Mouse (Mus musculus) cerebellum, postnatal 4 days (tissue): ENCODE data around the gene Fam181a.
A peak's percentile ranks its signal among the peaks of the same experiment; 100 is the strongest.

Experiments used
- DNase-seq, 2 experiments: peaks; one replicate each; pipeline ENCODE4 v3.0.0; 2022; ENCODE audit warnings: low spot score in 2 of 2, mixed read lengths in 1 of 2

The Fam181a gene

GRCm38 (mm10) chr12:103314640-103315361, 4.0 kb downstream of the Fam181a start:
- DNase-seq: peak in 1 of 2 experiments; percentile 32

- DNase-seq: no peak
Measured at GRCm38 (mm10) chr12:103315831-103316545, 5.2 kb downstream of the Fam181a start.

GRCm38 (mm10) chr12:103322801-103323200, 12.0 kb downstream of the Fam181a start:
- DNase-seq: peak in 1 of 2 experiments; percentile 50

DNA sequence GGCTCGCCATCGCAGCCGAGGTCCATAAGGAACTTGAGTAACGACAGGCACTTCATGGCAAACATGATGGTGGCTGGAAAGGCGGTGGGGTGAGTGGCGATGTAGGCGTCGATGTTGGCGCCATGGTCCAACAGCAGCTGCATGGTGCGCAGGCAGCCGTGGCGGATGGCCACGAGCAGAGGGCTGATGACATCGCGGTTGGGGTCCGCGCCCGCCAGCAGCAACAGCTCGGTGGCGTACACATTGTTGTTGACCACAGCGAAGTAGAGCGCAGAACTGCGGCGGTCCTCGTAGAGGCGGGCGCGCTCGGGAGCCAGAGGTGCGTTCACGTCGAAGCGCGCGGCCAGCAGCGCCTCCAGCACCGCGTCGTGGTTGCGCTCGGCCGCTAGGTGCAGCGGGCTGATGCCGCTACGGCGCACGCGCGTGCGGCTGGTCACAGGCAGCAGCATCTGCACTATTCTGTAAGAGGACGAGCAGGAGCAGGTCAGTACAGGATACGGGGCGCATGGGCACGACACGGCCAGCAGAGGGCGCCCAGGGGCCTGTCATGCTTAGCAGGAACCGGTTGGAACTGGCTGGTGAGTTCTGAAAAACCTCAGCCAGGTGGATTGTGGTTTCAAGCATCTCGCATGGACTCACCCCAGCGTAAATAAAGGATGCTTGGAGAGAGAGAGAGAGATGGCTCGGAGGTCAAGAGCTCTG, 14.5 kb downstream of the Fam181a start:
- DNase-seq: peak; percentile 94 to 97

DNA sequence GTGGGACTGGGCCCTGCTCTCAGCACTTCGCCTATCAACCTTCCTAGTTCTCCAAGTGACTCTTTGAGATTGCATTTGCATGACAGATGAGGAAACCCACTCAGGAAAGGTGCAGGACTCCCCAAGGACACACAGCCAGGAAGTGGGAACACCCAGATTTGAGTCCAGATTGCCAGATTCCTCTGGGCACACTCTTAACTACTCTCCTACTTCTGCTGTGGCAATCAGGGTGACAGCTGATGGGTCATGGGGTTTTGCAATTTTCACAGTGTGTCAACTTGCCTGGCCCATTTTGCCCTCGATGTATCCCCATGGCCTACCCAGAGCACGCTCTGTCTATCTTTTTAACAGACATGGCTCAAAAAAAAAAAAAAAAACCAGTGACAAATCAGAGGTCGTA, 15.8 kb downstream of the Fam181a start:
- no peak for DNase-seq

DNA sequence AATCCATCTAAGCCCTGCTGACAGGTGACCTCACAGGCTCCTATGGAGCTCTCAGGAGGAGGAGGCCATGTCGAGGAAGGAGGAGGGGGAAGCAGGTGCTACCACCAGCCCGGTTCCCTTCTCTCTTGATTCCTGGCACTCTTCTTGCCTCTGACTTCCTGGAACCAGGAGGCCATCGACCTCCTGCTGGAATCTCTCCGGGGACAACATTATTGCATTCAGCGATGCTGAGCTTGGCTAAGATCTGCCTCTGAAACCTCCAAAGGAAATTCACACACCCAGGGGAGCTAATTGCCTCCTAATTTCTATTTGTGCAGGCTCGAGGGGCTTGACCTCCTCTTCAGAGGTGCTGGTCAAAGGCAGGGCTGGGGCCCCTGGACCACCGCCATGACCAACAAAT, 16.3 kb downstream of the Fam181a start:
- DNase-seq: no peak

DNA sequence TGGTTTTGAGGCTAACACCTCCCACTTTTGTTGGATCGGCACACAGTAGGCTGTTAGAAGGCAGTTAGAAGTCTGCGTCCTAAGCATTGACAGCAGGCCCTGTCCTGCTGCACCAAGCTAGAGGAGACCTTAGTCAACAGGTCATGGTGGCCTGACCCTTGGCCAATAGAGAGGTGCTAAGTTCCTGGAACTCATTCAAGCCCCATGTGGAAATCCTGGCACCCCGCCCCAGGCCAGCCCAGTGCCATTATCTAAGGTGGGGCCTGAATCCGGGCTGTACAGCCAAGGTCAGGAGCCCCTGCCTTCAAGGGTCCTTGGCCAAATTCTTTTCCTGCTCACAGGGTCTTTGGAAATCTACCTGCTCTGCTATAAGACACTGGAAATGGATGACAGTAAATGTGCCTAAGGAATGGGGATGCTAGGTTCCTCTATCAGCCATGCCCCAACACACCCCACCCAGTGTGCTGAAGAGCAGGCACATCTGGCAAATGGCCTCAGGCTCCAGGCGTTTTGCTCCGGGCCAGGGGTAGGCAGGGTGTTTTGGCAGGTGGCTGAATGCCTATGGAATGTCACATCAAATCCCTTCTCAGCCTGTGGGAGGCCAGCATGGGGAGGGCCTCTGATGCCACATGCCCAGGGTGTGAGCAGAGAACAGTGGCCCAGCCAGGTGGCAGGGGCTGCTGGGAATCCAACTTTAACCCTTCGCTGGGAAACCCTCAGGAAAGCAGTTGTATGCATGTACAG, 17.8 kb downstream of the Fam181a start:
- no peak for DNase-seq

DNA sequence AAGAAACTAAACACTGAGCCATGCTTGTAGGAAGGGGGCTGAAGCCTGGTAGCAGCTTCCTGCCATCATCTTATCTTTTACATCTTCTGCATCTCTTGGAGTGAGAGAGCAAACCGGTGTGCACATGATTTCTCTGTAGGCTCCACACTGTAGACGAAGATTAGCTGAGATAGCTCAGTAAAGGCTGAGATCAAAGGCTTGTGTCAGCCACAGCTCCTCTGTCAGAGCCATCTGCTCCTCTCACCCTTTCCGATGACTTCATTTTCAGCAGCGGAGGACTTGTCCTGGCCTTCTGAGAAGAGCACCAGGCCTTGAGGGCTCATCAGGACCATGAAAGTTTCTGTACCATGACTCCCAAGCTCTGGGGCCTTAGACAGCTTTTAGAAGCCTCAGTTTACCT, 20.7 kb downstream of the Fam181a start:
- no peak for DNase-seq

- DNase-seq: no peak
Measured at GRCm38 (mm10) chr12:103332879-103333278, 22.1 kb downstream of the Fam181a start.

DNA sequence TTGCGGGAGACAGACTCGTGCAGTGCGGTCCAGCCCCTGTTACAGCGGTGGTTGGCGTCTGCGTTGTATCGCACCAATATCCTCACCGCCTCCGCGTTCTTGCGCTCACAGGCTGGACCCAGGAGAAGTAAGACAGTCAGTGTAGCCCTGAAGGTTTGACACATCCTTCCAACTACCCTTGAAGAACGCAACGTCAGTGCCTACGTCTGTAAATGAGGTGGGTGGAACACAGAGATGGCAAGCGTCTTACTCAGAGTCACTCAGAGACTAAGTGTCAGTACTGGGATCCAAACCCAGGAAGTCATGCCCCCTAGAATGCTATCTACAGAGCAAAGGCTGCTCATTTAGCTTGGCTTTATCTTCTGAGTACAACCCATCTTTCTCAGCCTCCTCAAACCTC, 22.7 kb downstream of the Fam181a start:
- no peak for DNase-seq

DNA sequence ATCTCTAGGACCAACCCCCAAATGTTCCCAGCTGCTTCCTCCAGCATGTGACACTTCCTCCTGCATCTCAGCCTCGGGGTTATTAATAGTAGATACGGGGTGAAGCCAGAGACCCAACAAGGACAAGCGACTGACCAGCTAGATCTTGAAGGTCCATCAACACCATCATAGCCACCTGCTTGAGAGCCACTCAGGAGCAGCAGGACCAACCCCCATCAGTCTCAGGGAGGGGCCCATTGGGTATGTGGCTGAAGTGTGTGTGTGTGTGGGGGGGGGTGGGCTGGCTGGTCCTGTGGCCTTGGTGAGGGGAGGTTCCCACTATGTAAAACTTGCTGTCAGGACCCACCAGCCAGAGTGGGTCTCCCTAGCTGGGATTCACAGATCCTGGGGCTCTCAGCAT, 26.0 kb downstream of the Fam181a start:
- no peak for DNase-seq

DNA sequence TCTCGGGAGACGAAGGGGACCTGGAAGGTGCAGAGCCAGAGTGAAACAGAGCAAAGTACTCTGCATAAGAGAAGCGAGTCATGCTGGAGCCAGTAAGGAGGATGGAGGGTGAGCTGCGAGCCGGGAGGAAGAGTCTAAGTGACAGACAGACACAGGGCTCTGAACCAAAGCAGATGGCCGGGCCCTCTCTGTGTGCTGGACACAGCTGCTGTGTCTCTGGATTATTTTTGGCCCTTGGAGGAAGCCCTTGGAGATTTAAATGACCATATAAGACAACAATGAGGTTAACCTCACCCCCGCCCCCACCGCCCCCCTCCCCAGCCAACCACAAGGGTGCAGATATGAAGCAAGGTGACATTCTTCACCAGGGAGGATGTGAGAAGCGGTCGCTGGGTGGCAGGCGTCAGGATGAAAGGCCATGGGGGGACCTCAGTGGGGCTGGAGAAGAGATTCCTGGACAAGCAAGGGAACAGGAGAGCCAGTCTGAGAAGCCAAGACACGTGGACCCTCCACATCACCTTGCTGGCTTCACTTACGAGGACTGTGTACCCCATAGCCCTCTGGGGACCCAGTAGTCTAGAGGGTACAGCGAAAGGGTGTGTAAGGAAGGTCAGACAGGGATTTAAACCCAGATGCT, 27.5 kb downstream of the Fam181a start:
- no peak for DNase-seq

GRCm38 (mm10) chr12:103341212-103341611, 30.4 kb downstream of the Fam181a start:
- DNase-seq: no peak

DNA sequence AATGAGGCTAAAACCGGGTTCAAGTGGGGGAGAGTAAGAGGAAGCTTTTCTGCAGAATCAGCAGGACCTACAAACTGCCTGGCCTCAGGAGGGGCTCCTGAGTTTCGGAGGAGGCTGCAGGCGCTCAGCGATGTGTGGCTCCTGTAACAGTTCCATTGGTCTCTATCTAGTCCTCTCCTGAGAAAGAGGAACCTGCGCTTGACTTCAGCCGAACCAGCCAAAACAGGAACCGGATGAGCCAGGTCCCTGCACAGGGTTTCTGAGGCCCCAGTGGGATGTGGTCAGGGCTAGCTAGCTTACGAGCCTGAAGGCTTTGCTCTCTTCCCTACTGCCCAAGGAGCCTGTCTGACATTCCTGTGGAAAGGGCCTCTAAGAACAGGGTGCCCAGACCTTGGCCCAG, 32.7 kb downstream of the Fam181a start:
- no peak for DNase-seq

DNA sequence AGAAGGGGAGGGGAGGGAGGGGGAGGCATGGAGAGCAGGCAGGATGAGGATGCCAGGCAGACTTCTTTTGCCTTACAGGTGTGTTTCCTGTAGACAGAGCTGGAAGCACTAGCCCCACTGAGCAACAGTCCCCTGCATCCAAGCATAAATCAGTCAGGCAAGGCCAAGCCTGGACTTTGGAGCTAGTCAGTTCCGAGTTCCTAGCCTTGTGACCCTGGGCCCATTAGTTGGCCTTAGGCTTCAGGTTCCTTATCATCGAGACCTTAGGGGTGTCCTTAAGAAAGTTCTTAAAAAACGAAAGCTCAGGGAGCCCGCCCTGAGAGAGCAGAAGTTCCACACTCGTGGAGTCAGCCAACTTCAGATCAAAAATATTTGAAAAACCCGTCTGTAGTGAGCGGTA, 34.2 kb downstream of the Fam181a start:
- no peak for DNase-seq

DNA sequence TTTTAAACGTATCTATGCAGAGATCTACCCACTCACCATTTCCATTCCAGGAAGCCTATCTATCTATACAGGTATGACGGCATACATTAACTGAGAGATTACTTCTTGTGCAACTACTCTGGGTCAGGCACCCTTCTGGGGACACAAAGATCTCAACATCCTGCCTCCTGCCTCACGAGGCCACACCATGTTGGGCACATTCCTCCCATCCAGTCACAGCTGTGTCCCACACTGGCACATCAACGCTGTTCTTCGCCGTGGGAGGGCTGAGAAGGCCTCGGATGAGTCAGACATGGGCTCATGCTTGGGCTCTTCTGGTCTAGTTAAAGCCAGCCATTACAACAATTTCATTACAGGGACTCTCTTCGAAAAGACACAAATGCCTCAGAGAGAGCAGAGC, 36.2 kb downstream of the Fam181a start:
- DNase-seq: no peak

DNA sequence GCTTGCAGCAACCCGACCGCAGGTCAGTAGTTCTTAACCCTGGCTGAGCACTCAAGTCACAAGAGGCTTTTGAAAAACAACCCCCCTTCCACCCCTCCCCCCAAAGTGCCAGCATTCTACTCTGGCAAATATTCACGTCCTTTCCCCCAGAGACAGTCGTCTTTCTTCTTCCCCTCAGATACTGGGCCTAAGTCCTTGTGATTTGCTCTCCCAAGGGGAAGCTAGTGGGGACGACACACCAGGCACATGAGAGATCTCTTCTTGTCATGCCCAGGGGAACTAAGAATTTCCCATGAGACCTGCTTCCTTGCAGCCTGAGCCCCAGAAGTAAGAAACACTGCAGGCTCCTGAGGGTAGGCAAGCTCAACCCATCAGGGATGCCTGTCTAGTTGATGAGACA, 36.6 kb downstream of the Fam181a start:
- DNase-seq: no peak

GRCm38 (mm10) chr12:103348506-103348905, 37.7 kb downstream of the Fam181a start:
- DNase-seq: peak; percentile 79 to 86

DNA sequence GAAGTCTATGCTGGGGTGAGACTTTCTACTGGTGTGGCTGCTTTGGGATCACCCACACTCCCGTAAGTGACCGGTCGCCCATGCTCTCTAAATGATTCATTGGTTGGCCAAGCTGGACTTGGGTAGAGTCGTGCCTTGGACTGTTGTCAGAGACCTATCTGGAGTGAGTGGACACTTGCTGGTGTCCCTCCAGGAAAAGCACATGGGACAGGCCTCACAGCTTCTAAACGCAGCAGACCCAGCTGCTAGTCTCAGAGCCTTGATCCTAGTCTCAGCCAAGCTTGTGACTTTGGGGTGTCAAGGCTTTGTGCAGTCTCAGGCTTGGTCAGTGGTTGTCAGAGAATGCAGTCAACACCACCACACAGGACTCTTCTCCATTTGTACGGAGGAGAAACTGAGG, 42.0 kb downstream of the Fam181a start:
- no peak for DNase-seq

DNA sequence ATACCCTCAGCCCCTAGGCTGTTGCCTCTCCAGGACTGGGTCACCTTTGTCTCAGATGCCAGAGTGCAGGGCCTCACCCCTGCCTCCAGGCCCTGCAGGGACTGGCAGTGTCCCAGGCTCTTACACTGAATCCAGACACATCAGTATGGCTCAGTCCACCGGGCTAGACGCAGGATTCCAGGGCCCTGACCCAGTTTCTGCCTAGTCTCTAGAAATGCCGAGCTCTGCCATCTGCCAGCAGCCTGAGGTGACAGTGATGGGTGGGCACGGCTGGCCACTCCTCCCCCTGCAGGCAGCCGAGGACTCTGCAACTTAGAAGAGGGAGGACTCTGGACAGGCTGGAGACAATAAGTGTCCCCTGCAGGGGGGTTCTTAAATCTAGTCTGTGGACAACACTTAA, 42.8 kb downstream of the Fam181a start:
- DNase-seq: peak; percentile 35 to 58

- no peak for DNase-seq
Measured at GRCm38 (mm10) chr12:103355746-103356414, 45.1 kb downstream of the Fam181a start, which contains the start of gene Asb2. Asb2 (minus strand) TSS chr12:103356001.
